Mouse (Mus musculus): ENCODE data around the gene Bpifb2. TPM values are rescaled to one million over a fixed set of nuclear protein-coding genes. Genes with fewer than 3 reads are reported as not detected.

The Bpifb2 gene
- total and polyA plus RNA-seq, 2 experiments from 2014 or later, result not detected

GRCm38 (mm10) chr2:153860715-153861114, 14.1 kb upstream of the Bpifb2 start:
- H3K4me1 ChIP-seq (ENCODE audit: control insufficient read depth, insufficient read depth), result no peaks in the 10 kb centered on the region
- H3K9ac ChIP-seq (replicated peaks; ENCODE audit: low read depth, low read length), result no peak overlapping the region
- 27% methylated on average over 3 of the region's 3 CpGs for WGBS
- DNase-seq (ENCODE audit: low spot score) (no peak), ATAC-seq (ENCODE audit: insufficient read depth, low read depth) (no peak)
- no peaks in the 10 kb centered on the region for H3K27me3 ChIP-seq (ENCODE audit: control insufficient read depth, insufficient read depth, low read length)
- H3K4me2 ChIP-seq (ENCODE audit: low read depth, low read length), result no peak overlapping the region
- H3K27ac ChIP-seq (ENCODE audit: low read depth), result no peak overlapping the region
- no peaks in the 10 kb centered on the region for H3K36me3 ChIP-seq (replicated peaks; ENCODE audit: control insufficient read depth, insufficient read depth, low read length)
- TF ChIP-seq CTCF (IDR thresholded peaks at IDR 0.05; ENCODE audit: low read depth) (no peak), EP300 (IDR thresholded peaks at IDR 0.05; ENCODE audit: low read depth) (no peak)
- no peaks in the 10 kb centered on the region for H3K9me3 ChIP-seq (replicated peaks; ENCODE audit: control insufficient read depth, low read length)
- no peak overlapping the region for H3K4me3 ChIP-seq (ENCODE audit: low read depth, low read length)

DNA sequence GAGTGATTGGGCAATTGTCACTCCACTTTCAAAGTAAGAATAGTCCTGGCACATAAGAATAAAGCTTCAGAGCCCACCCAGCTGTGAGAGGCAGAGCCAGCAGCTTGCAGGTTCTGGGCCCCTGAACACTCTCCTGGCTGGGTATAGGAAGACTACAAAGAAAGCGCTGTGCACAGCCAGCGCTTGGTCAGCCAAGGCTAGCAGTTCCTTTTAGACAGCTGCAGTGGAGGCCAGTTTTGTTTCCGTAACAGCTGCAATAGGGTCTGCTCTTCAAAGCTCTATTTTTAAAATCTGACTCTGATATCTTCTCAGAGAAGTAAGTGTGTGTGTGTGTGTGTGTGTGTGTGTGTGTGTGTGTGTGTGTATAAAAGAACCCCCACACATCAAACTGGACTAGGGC, 12.9 kb upstream of the Bpifb2 start:
- Histone ChIP-seq H3K9ac (replicated peaks; ENCODE audit: low read depth, low read length) (no peak overlapping the region), H3K27ac (ENCODE audit: low read depth) (no peak overlapping the region), H3K36me3 (replicated peaks; ENCODE audit: control insufficient read depth, insufficient read depth, low read length) (no peaks in the 10 kb centered on the region), H3K4me2 (ENCODE audit: low read depth, low read length) (no peak overlapping the region), H3K27me3 (ENCODE audit: control insufficient read depth, insufficient read depth, low read length) (no peaks in the 10 kb centered on the region), H3K4me1 (ENCODE audit: control insufficient read depth, insufficient read depth) (no peaks in the 10 kb centered on the region), H3K4me3 (ENCODE audit: low read depth, low read length) (no peak overlapping the region), H3K9me3 (replicated peaks; ENCODE audit: control insufficient read depth, low read length) (no peaks in the 10 kb centered on the region)
- ATAC-seq (ENCODE audit: insufficient read depth, low read depth), result no peak
- TF ChIP-seq EP300 (IDR thresholded peaks at IDR 0.05; ENCODE audit: low read depth) (no peak), CTCF (IDR thresholded peaks at IDR 0.05; ENCODE audit: low read depth) (no peak)
- no peak for DNase-seq (ENCODE audit: low spot score)
- WGBS, result 57% methylated on average over 3 of the region's 3 CpGs

- 75% methylated on average over 4 of the region's 4 CpGs for WGBS
- Histone ChIP-seq H3K27ac (ENCODE audit: low read depth) (no peak within 1 kb of the TSS), H3K4me1 (ENCODE audit: control insufficient read depth, insufficient read depth) (no peaks in the 10 kb centered on the region), H3K4me3 (ENCODE audit: low read depth, low read length) (no peak within 1 kb of the TSS), H3K4me2 (ENCODE audit: low read depth, low read length) (no peak within 1 kb of the TSS), H3K9ac (replicated peaks; ENCODE audit: low read depth, low read length) (no peak within 1 kb of the TSS), H3K27me3 (ENCODE audit: control insufficient read depth, insufficient read depth, low read length) (no peaks in the 10 kb centered on the region), H3K36me3 (replicated peaks; ENCODE audit: control insufficient read depth, insufficient read depth, low read length) (no peaks in the 10 kb centered on the region), H3K9me3 (replicated peaks; ENCODE audit: control insufficient read depth, low read length) (no peaks in the 10 kb centered on the region)
- TF ChIP-seq CTCF (IDR thresholded peaks at IDR 0.05; ENCODE audit: low read depth), result no peak
- TF ChIP-seq EP300 (IDR thresholded peaks at IDR 0.05; ENCODE audit: low read depth), result no peak
- ATAC-seq (ENCODE audit: insufficient read depth, low read depth) (no peak), DNase-seq (ENCODE audit: low spot score) (no peak)
Observed at GRCm38 (mm10) chr2:153870984-153871383, 3.9 kb upstream of the Bpifb2 start, which contains the start of gene Sun5. Gene Sun5, minus strand, starts transcription at chr2:153871084.

DNA sequence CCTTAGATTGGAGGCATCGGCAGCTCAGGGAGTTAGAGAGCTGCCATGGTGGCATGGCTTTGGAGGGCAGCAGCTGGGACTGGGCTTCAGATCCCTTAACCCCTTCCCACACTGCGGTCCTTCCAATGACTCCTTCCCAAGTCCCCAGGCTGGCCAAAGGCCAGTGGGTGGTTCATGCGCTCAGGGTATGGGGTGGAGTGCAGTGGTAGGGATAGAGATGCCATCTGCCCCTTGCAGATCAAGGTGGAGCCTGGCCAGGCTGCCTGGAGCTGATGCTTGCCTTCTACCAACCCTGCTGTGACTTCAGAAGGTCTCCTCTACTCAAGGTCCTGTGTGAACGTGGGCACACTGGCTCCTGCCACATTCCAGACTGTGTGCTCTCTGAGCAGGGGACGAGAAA, 24.3 kb downstream of the Bpifb2 start:
- H3K4me2 ChIP-seq (ENCODE audit: low read depth, low read length), result no peak overlapping the region

DNA sequence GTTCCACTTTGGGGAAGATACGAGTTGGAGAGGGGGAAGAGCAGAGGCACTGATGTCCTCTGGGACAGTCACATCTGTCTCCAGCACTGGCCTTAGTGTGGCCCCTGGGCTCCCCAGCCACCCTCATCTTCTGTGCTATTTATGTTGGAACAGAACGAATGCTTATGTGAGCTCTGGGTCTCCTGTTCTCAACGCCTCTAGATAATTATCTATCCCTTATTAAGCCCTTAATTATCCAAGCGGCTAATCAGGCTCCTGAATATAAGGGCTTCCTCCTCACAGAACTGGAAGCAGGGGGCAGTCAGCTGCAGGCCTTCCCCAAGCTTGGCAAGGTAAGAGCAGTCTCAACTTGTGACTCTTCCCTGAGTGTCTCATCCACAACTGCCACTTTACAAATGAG, 25.2 kb downstream of the Bpifb2 start, which contains the start of gene Bpifb6:
Gene Bpifb6, plus strand, starts transcription at position 301 of the 400 bp plus-strand sequence.
- H3K36me3 ChIP-seq (replicated peaks; ENCODE audit: control insufficient read depth, insufficient read depth, low read length), result no peaks in the 10 kb centered on the region
- H3K27me3 ChIP-seq (ENCODE audit: control insufficient read depth, insufficient read depth, low read length), result no peaks in the 10 kb centered on the region
- TF ChIP-seq EP300 (IDR thresholded peaks at IDR 0.05; ENCODE audit: low read depth) (no peak), CTCF (IDR thresholded peaks at IDR 0.05; ENCODE audit: low read depth) (no peak)
- DNase-seq (ENCODE audit: low spot score) (no peak), ATAC-seq (ENCODE audit: insufficient read depth, low read depth) (no peak)
- H3K9ac ChIP-seq (replicated peaks; ENCODE audit: low read depth, low read length), result no peak within 1 kb of the TSS
- no peaks in the 10 kb centered on the region for H3K9me3 ChIP-seq (replicated peaks; ENCODE audit: control insufficient read depth, low read length)
- no peak within 1 kb of the TSS for H3K27ac ChIP-seq (ENCODE audit: low read depth)
- no peak within 1 kb of the TSS for H3K4me2 ChIP-seq (ENCODE audit: low read depth, low read length)
- H3K4me1 ChIP-seq (ENCODE audit: control insufficient read depth, insufficient read depth), result no peaks in the 10 kb centered on the region
- H3K4me3 ChIP-seq (ENCODE audit: low read depth, low read length), result no peak within 1 kb of the TSS
- 56% methylated on average over 4 of the region's 4 CpGs for WGBS

More for the DNA sequence above, 24.3 kb downstream of the Bpifb2 start:
- Histone ChIP-seq H3K36me3 (replicated peaks; ENCODE audit: control insufficient read depth, insufficient read depth, low read length) (no peaks in the 10 kb centered on the region), H3K4me1 (ENCODE audit: control insufficient read depth, insufficient read depth) (no peaks in the 10 kb centered on the region), H3K27me3 (ENCODE audit: control insufficient read depth, insufficient read depth, low read length) (no peaks in the 10 kb centered on the region), H3K9ac (replicated peaks; ENCODE audit: low read depth, low read length) (no peak overlapping the region), H3K9me3 (replicated peaks; ENCODE audit: control insufficient read depth, low read length) (no peaks in the 10 kb centered on the region), H3K4me3 (ENCODE audit: low read depth, low read length) (no peak overlapping the region), H3K27ac (ENCODE audit: low read depth) (no peak overlapping the region)
- WGBS, result 63% methylated on average over 5 of the region's 5 CpGs
- TF ChIP-seq EP300 (IDR thresholded peaks at IDR 0.05; ENCODE audit: low read depth) (no peak), CTCF (IDR thresholded peaks at IDR 0.05; ENCODE audit: low read depth) (no peak)
- ATAC-seq (ENCODE audit: insufficient read depth, low read depth) (no peak), DNase-seq (ENCODE audit: low spot score) (no peak)

- Histone ChIP-seq H3K9ac (replicated peaks; ENCODE audit: low read depth, low read length) (no peak overlapping the region), H3K4me3 (ENCODE audit: low read depth, low read length) (no peak overlapping the region), H3K27ac (ENCODE audit: low read depth) (no peak overlapping the region), H3K4me2 (ENCODE audit: low read depth, low read length) (no peak overlapping the region), H3K4me1 (ENCODE audit: control insufficient read depth, insufficient read depth) (no peaks in the 10 kb centered on the region), H3K27me3 (ENCODE audit: control insufficient read depth, insufficient read depth, low read length) (no peaks in the 10 kb centered on the region), H3K9me3 (replicated peaks; ENCODE audit: control insufficient read depth, low read length) (no peaks in the 10 kb centered on the region), H3K36me3 (replicated peaks; ENCODE audit: control insufficient read depth, insufficient read depth, low read length) (no peaks in the 10 kb centered on the region)
- TF ChIP-seq CTCF (IDR thresholded peaks at IDR 0.05; ENCODE audit: low read depth), result no peak
- TF ChIP-seq EP300 (IDR thresholded peaks at IDR 0.05; ENCODE audit: low read depth), result no peak
- ATAC-seq (ENCODE audit: insufficient read depth, low read depth), result no peak
- 64% methylated on average over 6 of the region's 6 CpGs for WGBS
- no peak for DNase-seq (ENCODE audit: low spot score)
Observed at GRCm38 (mm10) chr2:153902726-153903125, 27.9 kb downstream of the Bpifb2 start.

Data from heart, postnatal 0 days (tissue).